Mouse (Mus musculus) kidney, postnatal 10 days (tissue): ENCODE measurements around the gene Capzb.
A peak's percentile ranks its signal among the peaks of the same experiment; 100 is the strongest.

ENCODE experiments used
- DNase-seq: peaks from one replicate; pipeline ENCODE4 v3.0.0; 2021; ENCODE audit warnings: mixed read lengths

Gene Capzb

GRCm38 (mm10) chr4:139310899-139311701, 118.4 kb downstream of the Capzb start:
- DNase-seq, result no peak

DNA sequence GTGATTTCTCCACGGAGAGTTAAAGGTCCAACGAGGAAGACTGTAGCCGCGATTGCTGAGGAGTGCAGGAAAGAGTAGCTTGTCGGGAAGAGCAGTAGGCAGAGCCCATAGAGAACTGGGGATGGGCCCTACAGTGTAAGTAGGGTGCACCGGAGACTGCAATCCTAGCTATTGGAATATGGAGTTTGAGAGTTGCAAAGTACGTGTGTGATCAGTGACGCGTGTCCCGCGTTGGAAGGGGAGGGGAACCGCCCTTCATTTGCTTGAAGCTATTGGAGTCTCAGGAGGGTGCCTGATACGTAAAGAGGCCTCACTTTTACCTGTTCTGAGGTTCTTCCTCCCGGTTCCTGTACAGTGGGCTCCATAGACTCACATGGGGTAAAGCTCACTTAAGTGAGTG, 119.0 kb downstream of the Capzb start:
- DNase-seq, result no peak

- peak; percentile 61 for DNase-seq
Measured at GRCm38 (mm10) chr4:139312632-139313031, 119.9 kb downstream of the Capzb start.

DNA sequence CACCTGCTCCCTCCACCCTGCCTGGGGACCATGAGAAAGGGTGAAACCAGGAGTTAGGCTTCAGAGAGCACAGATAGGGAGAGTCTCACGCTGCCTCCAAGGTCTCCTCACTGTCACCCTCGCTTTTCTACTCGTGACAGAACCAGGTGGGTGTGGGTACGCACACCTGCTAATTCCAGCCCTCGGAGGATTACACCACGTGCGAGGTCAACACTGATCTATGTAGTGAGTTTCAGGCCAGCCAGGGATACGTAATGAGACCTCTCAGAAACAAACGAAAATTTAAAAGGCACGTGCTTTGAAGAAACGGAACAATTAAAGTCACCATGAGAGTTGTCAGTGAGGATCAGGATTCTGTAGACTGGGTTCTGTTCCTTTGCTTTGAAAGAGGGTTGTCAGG, 125.8 kb downstream of the Capzb start:
- DNase-seq, result no peak

GRCm38 (mm10) chr4:139319740-139320139, 127.0 kb downstream of the Capzb start:
- no peak for DNase-seq

GRCm38 (mm10) chr4:139330605-139331004, 137.9 kb downstream of the Capzb start:
- DNase-seq, result peak; percentile 88

DNA sequence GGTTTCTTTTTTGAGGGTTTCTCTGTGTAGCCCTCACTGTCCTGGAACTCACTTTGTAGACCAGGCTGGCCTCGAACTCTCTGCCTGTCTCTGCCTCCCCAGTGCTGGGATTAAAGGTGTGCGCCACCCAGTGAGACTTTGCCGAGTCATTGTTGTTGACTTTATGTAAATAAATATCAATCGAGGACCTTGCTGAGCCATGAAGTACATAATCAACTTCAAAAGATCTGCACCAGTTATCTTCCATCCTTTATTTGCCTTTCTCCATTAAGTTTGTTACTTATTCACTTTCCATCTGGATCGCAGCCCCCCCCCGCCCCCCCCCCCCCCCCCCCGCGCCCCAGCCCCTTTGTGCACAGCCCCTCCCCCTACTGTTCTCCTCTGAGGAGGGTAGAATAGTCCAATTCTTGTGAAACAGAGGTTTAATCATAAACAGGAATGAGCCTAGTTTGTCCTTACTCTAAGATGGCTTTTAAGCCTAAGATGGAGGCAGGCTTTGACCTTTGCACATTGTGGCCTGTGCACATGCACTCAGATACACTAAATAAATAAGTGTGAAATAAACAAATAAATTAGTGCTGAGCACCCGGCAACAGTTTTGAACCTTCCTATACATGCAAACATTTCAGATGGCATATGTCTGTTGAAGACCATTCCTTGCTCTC, 142.1 kb downstream of the Capzb start:
- no peak for DNase-seq

GRCm38 (mm10) chr4:139335507-139335906, 142.8 kb downstream of the Capzb start:
- no peak for DNase-seq

DNA sequence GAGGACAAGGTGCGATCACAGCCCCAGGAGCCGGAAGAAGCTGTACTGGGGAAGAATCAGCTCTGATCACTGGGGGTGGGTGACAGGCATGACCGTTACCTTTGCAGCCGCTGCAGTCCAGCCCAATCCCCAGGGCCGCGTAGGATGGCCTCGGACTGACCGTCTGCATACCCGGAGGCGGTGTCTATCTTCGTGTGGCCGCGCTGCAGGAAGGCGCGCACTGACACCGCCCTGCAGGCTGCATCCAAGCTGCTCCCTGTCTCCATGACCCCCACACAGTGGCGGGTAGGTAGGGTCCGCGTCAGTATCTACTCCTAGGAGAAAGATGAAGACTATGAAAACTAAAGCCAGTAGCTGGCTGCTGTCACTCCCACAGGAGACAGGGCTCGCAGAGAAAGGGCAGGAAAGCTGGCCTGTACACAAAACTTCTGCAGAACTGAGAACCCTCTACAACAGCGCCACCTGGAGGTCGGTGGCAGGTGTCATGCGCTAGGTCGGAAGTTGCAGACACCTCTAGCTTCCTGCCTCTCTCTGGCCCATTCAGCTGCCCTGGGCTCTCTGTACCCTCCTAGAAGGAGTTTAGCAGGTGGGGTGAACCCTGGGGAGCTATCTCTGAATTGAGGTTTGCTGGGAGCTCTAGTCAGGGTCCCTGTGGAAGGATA, 144.3 kb downstream of the Capzb start:
- DNase-seq, result peak; percentile 91

- DNase-seq, result no peak
Measured at GRCm38 (mm10) chr4:139338145-139338544, 145.4 kb downstream of the Capzb start.

DNA sequence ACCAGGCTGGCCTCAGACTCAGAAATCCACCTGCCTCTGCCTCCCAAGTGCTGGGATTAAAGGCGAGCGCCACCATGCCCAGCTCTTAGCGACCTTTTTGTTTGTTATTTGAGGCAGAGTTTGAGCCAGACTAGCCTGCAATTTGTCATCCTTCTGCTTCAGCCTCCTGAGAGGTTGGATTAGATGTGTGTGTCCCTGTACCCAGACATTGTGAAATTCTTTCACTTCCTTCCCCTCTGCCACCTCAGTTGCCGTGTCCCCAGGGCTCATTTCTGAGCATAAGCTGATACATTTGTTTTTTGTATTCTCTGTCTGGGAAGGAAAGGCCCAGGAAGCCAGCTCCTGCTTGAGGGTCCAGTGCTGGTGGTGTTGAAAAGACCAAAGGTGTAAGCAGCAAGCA, 148.1 kb downstream of the Capzb start:
- DNase-seq, result no peak
